Mouse (Mus musculus) cerebellum, adult 8-10 months (tissue): ENCODE measurements at regions not wholly inside any gene's neighbourhood (a gene's known extent, or its start where the extent isn't known, plus 50 kb on each side); places are given as distances from the start of the nearest gene placed in this dataset.
"Not testable (repeated sequence)": the region's sequence is repeated elsewhere in the genome, so short reads cannot be mapped to it uniquely, and the experiment has no call there.

Experiments used
- DNase-seq: peaks from one replicate; pipeline ENCODE4 v3.0.0; 2022

DNA sequence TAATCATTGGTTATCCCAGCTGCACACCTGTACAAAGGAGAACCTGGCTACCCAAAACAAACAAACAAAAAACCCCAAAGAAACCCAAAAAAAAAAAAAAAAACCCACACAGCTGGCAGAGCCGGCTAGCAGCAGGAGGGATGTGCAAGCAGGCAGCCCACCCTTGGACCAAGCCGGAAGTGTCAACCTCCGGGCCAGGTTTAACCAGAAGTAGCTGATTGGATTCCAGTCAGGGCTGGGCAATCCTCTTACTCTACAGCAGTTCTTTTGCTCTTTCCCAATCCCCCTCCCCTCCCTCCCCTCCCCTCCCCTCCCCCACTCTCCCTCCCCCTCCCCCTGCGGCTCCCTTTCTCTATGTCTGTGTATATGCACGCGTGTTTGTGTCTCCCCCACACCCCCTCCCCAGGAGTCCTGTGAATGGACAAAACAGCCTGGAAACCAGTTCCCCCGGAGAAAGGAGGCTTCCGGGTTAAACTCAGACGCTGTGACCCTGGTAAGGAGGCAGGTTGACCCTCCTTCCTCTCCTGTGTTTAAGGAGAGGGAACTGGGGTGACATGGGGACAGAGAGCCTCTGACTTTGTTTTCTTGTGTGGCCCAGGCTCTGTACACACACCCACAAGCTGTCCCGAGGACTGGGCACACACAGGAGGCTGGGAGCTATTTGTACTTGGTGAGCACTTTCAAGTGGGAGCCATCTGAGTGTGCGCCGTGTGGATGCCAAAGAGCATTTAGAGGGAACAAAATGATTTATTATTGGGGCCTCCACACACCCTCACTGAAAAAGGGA lies 93.9 kb upstream of the Jarid2 start:
- no peak for DNase-seq

DNA sequence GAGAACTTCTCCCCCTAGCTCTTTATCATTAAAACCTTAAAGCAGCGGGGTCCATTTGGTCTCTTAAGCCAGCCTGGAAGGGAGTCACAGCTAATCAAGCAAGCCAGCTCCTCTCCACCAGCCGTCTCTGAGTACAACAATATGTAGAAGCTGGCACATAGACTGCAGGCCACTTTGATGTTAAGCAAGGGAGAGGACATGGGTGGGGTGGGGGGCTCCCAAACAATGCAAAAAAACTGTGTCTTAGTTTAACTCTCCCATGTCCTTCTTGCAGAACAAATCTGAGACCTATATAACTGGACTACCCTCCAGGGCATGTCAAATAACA lies 93.3 kb upstream of the Jarid2 start:
- DNase-seq = no peak

DNA sequence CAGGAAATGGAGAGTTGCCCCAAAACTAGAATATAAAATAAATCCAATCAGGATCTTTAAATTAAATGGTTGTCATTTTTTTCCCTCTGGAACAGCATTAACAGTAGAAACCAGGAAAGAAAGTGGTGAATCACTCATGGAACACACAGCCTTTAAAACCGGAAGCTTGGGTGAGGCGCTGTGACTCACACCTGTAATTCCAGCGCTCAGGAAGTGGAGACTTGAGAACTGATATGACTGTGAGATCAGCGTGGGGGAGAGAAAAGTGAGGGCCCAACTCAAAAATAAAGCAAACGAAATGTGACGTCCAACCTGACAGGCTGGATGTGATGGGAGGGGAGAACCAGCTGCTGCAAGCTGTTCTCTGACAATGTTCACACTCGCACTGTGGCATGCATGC lies 86.9 kb upstream of the Jarid2 start:
- no peak for DNase-seq

DNA sequence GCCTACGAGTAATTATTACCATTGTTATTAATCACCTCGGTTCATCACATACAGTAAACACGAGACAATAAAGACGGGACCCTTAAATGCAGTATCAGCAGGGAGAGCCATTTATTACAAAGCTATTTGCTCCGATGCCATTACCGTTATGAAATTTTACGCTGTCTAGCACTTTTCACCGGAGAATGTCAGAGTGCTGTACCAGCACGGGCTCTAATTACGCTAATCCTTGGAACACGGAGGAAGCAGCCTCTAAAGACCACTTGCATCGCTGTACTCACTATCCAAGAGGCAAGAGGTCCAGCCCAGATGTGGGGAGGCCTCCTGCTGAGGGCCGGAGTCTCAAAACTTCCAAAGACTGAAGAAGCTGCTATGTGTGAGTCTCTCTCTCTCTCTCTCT lies 79.2 kb upstream of the Jarid2 start:
- no peak for DNase-seq

DNA sequence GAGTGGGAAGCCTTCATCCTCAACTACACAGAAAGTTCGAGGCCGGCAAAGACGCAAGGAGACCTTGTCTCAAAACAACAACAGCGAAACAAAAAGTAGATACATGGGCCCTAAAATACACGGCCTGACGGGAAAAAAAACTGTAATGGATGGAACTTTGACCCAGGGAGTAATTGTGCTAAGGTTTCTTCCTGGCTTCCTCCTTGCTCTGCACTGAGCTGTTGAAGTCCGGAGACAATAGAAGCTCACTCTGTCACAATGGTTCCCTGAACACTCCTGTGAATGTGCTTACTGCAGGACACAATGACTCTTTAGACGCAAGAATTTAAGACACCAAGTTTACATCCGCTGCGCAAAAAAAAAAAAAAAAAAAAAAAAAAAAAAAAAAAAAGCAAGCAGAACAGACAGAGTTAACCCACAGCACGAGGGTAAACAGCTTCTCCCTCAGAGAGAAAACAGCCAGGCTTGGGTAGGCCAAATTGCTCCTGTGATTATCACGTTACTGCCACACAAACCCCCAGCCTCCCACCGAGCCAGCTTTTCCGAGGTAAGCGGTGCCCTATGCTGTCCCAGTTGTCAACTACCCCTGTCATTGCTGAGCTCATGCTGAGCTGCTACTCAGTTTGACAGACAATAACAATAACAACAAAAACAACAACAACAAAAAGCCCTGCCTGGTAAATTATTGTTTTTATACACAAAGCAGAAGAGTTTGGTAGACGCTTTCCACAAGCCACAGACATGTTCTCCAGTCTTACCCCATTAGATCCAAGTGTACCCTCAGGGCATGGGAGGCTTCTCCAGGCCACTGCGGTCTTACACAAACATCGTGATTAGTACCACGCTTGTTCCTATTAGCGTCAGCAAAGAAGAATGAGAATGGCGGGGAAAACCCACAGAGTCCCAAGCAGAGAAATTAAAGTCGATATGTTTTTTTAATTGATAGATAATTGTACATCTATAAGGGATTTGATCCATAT lies 77.7 kb upstream of the Jarid2 start:
- no peak for DNase-seq

DNA sequence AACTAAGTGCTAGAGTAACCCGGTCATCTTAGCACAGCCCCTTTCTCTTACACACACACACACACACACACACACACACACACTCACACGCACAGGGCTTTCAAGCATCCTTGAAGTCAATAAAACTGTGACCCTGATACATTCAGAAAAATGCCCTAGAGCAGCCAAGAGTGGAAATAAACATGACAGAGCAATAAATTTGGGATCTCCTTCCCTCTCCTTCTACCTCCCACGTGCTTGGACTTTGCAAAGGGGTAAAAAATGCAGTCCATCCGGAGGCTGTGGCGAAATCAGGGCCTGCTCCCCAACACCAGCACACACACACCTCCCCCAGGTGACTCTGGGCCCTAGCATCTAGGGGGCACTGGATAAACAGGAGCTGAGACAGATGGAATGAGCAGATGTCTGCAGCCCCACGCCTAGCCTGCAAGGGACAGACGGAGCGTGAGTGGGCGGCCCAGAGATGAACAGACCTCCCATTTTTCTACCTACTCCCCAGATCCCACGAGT lies 71.3 kb upstream of the Jarid2 start:
- peak; percentile 64 for DNase-seq

DNA sequence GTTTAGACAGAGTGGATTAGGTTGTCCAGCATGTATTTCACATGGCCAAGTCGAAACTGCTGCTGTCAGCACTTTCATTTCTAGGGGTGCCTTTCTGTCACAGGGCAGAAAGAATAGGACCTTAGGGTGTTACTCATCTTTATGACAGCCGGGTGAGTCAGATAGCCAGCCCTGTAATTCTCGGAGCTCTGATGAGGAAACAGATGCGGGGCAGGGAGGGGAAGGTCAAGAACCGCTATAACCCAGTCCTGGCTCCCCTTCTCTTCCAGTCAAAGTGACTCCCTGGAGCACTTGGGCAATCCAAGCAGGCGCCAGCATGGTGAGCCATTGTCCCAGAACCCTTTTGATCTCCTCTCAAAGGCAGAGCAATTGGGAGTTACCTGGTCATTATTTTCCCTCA lies 69.4 kb upstream of the Jarid2 start:
- DNase-seq = no peak

DNA sequence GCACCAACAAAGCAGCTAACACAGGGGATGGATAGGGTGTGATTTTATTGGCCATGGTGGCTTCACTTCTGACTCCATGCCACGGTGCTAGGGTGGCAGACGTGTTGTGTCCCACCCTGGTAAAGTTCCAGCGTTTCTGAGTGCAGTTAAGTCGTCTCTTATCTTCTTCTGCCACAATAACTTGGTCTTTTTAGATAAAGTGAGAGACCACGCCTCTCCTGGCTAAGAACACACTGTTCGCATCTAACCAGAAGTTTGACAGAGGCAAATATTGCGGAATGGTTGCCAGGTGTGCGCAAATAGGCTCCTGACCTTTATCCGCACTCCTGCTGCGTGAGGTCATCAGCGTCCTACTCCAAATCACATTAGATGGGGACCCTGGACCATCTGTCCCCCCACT lies 66.2 kb upstream of the Jarid2 start:
- DNase-seq = no peak

DNA sequence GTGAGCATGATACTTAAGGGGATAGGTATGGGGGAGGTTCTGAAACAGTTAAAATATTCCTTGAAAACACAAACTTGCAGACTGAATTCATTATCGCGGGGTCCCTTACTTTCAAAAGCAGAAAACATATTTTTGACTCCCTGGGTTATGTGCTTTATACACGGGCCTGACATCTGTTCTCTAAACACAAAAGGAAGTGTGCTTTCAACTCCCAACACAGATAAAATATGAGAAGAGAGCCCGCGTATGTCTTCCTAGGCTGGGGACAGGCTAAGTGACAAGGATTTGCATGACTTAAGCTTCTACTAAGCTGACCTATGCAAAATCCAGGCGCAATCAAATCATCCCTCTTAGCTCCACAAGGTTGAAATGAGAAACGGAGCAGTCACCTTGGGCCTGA lies 65.5 kb upstream of the Jarid2 start:
- DNase-seq = no peak

DNA sequence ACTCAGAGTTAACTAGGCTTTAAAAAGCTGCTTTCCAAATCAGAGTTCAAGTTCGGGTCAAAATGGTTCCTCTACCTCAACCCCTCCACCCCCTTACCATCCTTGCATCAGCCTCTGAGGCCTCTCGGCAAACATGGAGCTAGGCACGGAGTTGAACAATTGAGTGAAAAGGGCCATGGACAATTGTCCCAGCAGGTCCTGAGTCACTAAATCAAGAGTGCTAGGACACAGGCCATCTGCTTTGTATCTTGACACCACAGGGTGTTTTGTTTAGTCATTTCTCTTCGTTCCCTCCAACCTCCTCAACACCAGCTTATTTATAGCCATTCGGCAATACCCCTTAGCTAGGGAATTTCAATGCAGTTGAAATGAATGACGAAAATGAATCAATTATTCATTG lies 59.5 kb upstream of the Jarid2 start:
- DNase-seq = peak; percentile 54

DNA sequence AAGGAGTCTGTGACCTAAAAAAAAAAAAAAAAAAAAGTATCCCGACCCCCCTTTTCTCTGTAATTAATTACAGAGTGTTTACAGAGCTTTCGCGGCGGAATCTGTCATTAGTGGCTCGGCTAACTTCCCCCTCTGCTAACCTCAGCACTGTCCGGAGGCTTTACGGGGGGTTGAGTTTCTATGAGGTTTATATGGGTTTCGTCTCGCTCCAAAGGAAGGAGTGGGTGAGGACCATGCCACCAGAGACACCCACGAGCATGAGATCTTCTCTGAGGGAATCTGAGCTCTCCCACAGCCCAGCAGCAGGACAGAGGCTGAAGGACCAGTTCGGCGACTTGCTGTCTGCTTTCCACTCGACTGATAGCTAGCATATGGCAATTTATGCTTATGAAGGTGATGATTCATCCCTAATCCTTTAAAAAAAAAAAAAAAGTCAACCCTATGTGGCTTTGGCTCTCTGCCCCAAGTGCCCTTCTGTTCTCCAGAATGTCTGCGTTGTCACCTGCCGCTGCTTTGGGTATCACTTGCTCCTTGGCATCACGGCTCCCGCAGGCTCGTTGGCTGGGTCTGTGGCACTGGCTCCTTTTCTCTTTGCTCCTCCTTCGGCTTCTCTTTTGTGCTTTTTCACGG lies 55.8 kb upstream of the Jarid2 start:
- DNase-seq = peak; percentile 91

DNA sequence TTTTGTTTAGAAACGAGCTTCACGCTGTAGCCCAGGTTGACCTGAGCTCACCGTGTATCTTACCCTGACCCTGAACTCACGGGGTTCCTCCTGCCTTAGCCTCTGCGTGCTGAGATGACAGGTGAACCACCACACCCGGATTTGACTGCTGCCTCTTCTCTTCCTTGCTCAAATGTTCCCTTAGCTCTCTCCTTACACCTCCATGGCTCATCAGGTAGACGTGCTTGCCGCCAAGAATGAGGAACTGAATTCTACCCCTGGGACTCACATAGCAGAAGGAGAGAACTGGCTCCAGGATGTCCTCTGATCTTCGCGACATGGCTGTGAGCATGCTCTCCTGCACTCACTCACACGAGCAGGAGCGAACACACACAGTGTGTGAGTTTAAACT lies 55.3 kb upstream of the Jarid2 start:
- DNase-seq = no peak

DNA sequence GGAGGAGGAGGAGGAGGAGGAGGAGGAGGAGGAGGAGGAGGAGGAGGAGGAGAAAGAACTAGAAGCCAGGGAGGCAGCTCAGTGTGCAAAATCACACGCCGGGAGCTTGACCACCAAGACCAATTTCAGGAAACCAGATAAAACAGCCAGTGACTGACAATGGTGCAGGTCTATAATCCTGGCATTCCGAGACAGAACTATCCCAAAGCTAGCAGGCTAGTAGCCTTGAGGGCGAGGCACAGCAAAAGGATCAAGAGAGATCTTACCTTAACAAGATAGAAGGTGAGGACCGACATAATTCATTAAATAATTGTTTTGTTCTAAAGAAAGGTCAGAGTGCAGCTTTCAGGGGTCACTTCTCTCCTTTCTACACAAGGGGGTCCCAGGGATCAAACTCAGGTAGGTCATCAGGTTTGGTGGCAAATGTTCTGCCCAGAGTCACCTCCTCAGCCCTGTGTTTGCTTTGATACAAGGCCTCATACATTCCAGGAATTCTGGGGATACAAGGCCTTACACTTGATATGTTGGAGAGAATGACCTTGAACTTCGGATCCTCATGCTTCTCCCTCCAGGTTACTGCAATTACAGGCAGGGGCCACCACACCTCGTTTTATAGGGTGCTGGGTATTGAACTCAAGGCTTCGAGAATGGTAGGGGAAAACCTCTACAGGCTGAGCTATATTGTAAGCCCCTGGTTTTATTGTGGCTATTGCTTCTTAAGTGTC lies 54.2 kb upstream of the Jarid2 start:
- no peak for DNase-seq

DNA sequence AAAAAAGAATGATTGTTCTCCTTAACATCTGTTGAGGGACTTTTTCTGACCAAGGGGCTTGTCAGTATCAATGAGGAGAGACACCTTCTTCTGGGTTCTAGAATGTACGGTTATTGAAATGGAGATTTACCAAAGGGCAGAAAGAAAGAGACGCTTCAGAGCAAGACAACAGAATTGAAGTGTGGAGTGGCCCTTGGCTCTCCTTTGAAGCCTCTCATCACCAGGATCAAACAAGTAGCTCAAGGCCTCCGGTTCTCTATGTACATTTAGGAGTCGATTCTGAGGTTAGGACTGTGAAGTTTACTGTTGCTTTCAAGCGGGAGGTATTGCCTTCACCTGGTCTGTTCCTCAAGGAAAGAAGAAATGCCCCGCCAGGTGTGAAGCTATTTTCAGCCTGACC lies 53.2 kb upstream of the Jarid2 start:
- no peak for DNase-seq

DNA sequence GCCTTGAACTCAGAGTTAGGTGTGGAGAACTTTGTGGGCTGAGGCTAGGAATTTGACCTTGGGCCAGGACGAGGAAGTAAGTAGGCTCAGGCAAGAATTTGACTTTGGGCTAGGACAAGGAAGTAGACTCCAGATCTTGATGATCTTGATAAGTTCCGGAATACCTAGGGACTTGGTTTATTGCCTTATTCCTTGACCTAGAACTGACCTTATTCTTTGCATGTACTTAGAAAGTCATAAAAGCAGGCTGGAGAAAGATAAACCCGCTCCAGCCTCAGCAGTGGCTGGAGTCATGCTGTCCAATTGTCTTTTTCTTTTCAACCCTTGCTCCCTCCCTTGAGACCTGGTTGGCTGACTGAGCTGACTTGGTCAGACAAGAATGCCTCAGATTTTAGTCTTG lies 51.2 kb upstream of the Jarid2 start:
- no peak for DNase-seq

DNA sequence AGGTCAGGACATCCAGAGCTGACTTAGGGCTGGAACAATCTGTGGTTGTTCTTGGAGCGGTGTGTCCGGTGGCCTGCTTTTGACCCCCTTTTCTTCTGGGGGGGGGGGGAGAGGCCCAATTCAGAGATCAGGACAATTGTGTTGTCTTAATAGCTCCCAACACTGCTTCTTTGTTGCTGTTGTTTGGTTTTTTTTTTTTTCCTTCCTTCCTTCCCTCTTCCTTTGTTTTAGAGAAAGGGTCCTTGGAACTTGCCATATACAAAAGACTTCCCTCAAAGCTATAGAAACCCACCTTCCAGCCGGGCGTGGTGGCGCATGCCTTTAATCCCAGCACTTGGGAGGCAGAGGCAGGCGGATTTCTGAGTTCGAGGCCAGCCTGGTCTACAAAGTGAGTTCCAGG lies 49.8 kb upstream of the Jarid2 start:
- not testable (repeated sequence) for DNase-seq
